Mouse (Mus musculus) ovary, adult 18-20 months (tissue): ENCODE data around the gene Hs6st2.

ENCODE experiments used
- DNase-seq: peaks from one replicate; pipeline ENCODE4 v3.0.0; 2022; ENCODE audit warnings: low spot score, mixed read lengths

Gene Hs6st2

DNA sequence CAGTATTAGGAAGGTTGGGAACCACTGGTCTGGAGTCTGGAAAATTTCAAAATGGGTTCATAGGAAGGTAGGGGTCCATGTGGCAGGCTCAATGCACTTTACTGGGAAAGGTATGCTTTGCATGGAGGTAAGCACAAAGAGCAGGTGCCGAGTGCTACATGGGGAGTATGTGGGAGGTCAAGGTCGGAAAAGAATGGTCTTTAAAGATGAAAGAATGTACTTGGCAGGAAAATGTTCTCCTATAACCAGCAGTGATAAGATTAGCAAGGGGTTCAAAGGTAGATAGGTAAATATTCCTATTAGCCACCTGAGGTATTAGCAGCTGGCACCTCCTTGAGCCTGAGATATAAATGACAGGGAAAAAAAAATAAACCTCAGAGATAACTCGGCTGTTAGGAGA is 338.1 kb downstream of the Hs6st2 start:
- DNase-seq, result no peak
